Mouse (Mus musculus) layer of hippocampus, adult 8-10 months (tissue): ENCODE data around the gene Ndufa13. TPM values are rescaled to one million over a fixed set of nuclear protein-coding genes. Genes with fewer than 3 reads are reported as not detected.

ENCODE experiments used
- DNase-seq, 2 experiments: peaks; one replicate each; pipeline ENCODE4 v3.0.0; 2022; ENCODE audit warnings: low spot score in 2 of 2
- total RNA-seq, 4 experiments: library from RNA; stranded (reverse); gene quantifications; 2 replicates each; pipeline ENCODE4 v1.2.4; 2022

The Ndufa13 gene
- total RNA-seq, 4 experiments from 2014 or later = 95.2 to 148 (median 127) TPM

- DNase-seq = no peak
Measured at GRCm38 (mm10) chr8:69911917-69912316, 9.6 kb upstream of the Ndufa13 start.

DNA sequence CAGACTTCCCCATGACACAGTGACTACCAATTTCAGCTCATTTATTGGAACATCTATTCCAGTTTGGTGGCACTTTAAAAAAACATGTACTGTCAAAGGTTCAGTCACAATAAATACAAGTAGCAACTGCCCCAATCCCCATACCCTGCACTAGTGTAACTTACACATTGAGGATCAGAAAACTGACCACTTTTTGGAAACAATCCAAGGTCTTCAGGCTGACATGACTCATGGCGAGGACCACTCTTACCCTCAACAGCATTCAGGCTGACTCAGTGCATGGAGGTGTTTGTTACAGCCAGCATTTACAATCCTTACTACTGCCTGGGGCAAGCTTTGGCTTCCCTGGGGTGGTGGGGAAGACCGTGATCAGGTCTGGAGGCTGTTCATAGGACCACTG lies 4.7 kb upstream of the Ndufa13 start:
- no peak for DNase-seq

DNA sequence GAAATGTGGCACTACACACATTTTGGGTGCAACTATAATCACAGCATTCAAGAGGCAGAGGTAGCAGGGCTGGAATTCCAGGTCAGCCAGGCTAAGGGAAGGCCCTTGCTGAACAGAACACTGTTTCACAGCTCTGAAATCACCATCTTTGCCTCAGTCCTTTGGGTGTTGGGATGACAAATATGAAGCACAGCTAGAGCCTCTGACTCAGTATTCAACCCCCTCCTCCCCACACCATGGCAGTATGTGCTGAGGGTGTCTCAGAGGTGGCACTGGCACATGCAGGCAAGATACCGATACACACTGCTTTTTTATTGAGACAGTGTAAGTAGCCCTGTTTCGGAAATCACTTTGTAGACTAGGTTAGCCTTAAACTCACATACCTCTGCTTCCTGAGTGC lies 3.9 kb upstream of the Ndufa13 start:
- no peak for DNase-seq

DNA sequence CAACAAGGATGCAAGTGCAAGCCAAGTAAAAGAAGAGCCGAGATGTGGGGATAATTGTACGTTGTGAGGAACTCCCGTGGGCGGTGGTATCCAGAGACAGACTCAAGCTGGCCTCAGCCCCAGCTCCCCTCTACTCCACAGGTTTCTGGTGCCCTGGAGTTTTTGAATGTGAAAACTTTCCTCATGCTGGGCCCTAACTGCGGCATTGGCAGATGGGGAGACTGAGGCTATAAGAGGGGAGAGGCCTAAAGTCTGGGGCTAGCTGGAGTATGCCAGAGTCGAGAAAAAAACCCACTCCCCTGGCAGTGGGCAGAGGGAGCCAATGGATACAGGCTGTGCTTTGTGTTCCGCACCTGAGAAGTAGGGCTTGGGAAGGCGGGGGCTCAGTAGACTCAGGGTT lies 1.7 kb upstream of the Ndufa13 start:
- no peak for DNase-seq

- peak; percentile 99 to 100 for DNase-seq
Measured at GRCm38 (mm10) chr8:69903063-69903542, 745 bp upstream of the Ndufa13 start.

DNA sequence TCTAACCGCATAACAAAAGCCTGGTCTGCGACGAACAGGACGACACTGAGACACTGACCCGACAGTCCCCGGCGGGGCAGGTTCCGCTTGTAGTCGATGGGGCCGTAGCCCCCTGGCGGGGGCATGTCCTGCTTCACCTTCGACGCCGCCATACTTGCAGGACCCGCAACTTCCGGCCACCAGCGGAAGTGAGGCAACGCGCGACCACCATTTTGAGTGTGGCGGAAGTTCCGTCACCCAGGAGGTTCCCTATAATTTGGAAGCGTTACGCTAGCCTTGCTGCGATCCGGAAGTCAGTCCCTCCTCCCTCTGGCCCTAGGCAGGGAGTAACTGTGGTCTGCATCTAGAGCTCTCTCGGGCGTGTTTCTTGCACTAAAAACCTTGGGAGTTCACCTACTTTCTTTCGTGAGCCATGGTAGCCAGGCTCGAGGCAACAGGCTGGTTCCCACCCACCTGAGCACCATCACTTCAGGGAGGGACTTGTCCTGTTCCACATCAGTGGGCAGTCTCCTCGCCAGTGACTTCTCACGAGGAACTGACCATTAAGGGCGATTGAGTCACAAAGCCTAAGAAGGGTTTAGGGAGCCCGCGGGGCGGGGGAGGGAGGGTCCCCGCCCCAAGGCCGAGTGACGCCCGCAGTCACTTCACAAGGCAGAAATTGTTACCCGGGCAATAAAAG lies 735 bp downstream of the Ndufa13 start:
- peak; percentile 94 to 98 for DNase-seq

DNA sequence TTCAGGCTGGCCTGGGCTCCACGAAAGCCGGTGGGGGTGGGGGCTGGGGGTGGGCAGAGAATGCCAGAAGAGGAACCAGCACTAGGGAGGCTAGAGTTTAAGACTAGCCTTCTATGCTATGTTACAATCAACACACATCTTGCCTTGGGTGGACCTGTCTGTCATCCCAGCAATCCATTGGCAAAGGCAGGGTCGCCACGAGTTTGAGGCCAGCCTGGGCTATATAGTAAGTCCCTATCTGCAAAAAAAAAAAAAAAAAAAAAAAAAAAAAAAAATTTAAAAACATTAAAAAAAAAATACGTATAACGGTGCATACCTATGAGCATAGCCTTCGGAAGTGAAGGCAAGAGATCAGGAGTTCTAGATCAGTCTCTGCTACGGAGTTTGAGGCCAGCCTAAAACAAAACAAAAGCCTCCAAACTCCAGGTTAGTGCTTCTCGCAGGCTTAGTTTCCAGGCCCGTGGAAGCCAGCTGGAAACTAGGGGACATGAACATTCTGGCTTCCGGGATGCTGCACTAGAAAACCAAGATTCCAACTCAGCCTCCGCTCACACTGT lies 1.4 kb downstream of the Ndufa13 start:
- no peak for DNase-seq

DNA sequence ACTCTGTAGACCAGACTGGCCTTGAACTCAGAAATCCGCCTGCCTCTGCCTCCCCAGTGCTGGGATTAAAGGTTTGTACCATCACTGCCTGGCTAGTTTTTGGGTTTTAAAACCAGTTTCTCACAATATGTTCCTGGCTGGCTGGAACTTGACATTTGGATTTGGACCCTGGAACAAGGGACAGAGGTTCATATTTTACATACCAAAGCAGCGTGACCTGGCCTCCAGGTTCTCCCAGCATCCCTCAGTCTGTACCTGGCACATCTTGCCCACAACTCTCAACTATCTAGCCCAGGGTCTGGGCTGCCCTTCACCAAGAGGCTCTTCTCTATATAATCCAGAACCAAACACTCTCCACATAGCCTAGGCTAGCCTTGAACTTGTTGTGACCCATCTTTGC lies 2.5 kb downstream of the Ndufa13 start:
- no peak for DNase-seq

- no peak for DNase-seq
Measured at GRCm38 (mm10) chr8:69897857-69898256, 4.5 kb downstream of the Ndufa13 start.

DNA sequence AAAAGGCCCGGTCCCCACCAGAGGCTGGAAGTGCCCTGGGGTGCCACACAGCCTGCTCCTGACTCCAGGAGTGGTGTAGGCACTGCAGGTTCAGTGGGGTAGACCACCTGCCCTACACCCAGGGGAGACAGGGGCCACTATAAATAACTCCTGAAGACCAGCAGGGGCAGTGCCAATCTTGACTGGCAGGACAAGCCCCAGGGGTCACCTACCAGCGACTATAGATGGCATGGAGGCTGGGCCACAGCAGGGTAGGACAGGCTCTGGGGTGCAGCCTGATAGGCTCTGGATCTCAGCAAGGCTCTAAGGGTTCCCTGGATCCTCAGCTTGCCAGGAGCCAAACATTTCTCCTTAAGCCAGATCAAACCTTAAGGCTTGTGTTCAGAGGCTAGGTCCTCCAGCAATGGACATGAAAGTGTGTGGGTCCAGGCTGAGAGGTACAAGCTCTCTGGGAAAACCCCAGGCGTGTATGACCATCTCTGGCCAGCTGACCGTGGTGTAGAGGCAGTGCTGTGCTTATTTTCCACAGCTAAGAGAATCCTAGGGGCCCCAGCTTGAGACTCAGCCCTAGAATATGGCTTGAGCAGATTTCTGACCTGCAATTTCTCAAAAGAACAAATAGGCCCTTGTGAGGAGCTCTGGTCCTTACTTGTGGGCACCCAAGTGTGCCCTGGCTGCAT lies 6.4 kb downstream of the Ndufa13 start:
- no peak for DNase-seq

DNA sequence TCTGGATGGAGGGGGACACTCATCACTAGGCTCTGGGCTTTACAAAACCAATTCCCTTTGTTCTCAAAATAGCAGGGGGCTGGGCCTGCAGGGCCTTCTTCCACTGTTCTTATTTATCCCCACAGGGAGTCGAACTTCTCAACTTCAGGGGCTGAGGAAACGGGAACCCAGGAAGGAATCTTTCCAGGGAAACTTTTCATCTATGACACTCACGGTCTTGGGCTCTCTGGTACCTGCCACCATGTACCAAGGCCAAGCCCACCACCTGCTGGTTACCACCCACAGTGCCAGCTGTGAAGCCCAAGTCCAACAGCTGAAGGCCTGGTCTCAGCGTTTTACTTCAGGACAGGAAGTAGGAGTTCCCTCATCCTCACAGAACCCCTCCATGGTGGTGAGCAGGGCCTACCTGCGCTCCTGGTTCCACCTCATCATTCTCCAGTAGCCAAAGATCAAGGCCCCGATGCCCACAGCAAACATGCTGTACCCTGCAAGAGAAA lies 7.5 kb downstream of the Ndufa13 start:
- no peak for DNase-seq

GRCm38 (mm10) chr8:69893863-69894262 lies 8.5 kb downstream of the Ndufa13 start:
- peak in 1 of 2 experiments; percentile 62 for DNase-seq

GRCm38 (mm10) chr8:69890813-69891241 lies 11.5 kb downstream of the Ndufa13 start:
- peak; percentile 45 to 70 for DNase-seq

- DNase-seq = no peak
Measured at GRCm38 (mm10) chr8:69888902-69889301, 13.5 kb downstream of the Ndufa13 start.

GRCm38 (mm10) chr8:69888244-69888866 lies 14.0 kb downstream of the Ndufa13 start:
- no peak for DNase-seq

DNA sequence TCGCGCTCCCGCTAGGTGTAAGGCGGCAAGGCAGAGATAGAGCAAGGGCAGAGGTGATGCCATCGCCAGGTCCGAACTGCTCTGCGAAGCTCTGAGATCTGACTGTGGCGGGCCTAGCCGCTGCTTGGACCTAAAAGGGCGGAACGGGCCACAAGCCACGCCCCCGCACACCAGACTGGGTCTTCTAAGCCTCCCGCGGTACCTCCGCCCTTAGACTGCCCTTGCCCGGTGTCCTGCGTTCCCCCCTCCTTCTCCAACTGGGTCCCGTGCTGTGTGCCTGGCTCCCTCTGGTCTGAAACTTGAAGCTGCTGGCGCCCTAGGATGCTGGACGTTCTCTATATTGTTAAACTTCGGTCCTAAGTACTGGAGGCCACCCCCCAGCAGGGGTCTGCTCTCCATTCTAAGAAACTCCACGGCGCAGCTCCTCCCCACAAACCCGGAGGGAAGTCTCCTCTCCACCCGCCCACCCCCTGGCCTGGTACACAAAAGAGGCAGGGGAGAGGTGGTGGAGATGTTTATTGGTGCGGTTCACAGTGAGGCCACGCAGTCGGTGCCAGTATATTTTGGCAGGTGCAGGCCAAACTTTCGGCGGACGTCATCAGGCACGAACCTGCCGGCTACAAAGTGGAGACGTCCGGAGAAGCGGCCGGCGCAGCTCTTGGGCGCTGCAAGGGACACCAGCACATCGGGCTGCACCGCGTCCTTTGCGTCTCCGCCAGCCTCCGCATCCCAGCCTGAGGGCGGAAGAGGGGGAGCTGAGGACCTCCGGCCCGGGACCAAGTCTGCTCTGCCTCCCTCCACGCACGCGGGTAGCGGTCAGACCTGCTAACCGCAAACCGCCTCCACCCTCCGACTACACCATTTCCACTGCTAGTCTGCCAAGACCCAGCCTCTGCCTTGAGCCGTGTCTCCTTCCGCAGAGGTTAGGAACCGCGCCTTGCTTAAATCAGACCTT lies 14.8 kb downstream of the Ndufa13 start, which contains the start of gene Cilp2:
Cilp2 (minus strand) TSS at position 399 of the 955 bp plus-strand sequence.
- DNase-seq = no peak

DNA sequence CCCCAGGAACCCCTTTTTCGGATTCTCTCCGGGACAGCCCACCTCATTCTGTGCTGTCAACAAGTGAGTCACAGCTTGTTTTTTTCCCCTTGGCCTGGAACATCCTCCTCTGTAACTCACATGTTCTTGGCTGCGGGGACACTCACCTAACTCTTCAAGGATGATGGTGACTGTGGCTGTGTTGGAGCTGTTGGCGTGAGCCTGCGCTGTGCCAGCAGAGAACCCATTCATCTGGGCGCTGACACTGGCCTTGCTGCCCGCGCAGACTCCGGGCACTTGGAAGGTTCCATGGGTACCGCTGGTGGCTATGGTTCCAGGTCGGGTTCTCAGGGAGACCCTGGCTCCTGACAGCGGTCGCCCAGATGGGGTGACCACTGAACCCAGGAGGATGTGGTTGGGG lies 18.2 kb downstream of the Ndufa13 start:
- DNase-seq = no peak

- no peak for DNase-seq
Measured at GRCm38 (mm10) chr8:69882833-69883600, 19.3 kb downstream of the Ndufa13 start.

DNA sequence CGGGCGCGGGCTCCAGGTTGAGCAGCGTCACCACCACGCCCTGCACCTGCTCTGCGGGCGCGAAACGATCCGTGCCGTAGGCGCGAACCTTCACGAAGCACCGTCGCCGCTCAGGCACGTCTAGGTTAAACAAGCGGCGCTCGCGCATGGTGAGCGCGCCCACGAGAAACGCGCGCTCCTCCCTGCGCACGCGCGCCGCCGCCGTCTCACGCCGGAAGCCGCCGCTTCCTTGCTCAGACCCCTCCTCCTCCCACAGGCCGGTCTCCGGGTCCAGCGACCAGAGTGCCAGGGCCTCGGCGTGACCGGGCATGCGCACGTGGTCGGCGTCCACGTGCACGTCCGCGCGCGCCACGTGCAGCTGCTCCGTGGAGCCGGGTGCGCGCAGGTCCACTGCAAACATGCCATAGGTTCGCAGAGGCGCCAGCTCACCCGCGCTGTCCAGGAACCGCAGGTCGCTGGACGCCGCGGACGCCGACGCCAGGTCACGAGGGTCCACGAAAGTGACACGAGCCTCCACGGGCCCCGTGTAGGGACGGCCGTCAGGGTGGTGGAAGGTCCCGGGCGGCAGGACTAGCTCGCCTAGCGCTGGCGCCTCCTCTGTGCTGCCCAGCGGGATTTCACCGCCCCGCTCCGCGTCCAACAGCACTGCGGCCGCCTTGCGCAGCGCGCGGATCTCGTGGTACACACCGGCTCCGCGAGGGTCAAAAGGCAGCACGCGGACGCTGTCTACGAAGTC lies 20.2 kb downstream of the Ndufa13 start:
- DNase-seq = no peak
